Mouse (Mus musculus) MEL-GATA-1-ER (cell line): ENCODE data around the gene Map1lc3a.
A peak's percentile ranks its signal among the peaks of the same experiment; 100 is the strongest.

ENCODE experiments used
- DNase-seq: peaks from one replicate; pipeline ENCODE4 v3.0.0-alpha.2; 2012; ENCODE audit warnings: low read depth; ENCODE audit errors: extremely low read depth

Map1lc3a gene

GRCm38 (mm10) chr2:155276195-155276594, at the start of gene Map1lc3a:
Map1lc3a (plus strand) TSS chr2:155276297.
- DNase-seq = peak; percentile 64

GRCm38 (mm10) chr2:155235746-155236361, 40.2 kb upstream of the Map1lc3a start:
- peak; percentile 10 for DNase-seq

GRCm38 (mm10) chr2:155236362-155236992, 39.6 kb upstream of the Map1lc3a start, which contains the start of gene Dynlrb1:
Dynlrb1 (plus strand) TSS chr2:155236533.
- DNase-seq = peak; percentile 90

- DNase-seq = no peak
These were observed 38.8 kb upstream of the Map1lc3a start for GRCm38 (mm10) chr2:155237276-155237675.

- DNase-seq = peak; percentile 15
These were observed 35.2 kb upstream of the Map1lc3a start for GRCm38 (mm10) chr2:155240915-155241314.

- no peak for DNase-seq
These were observed 33.7 kb upstream of the Map1lc3a start for GRCm38 (mm10) chr2:155242296-155242855.

- no peak for DNase-seq
These were observed 29.9 kb upstream of the Map1lc3a start for GRCm38 (mm10) chr2:155246231-155246630.

GRCm38 (mm10) chr2:155248206-155248605, 27.9 kb upstream of the Map1lc3a start:
- no peak for DNase-seq

- DNase-seq = no peak
These were observed 27.4 kb upstream of the Map1lc3a start for GRCm38 (mm10) chr2:155248718-155249117.

- no peak for DNase-seq
These were observed 26.5 kb upstream of the Map1lc3a start for GRCm38 (mm10) chr2:155249588-155249987.

GRCm38 (mm10) chr2:155265526-155265925, 10.6 kb upstream of the Map1lc3a start:
- no peak for DNase-seq

GRCm38 (mm10) chr2:155266896-155267295, 9.2 kb upstream of the Map1lc3a start:
- no peak for DNase-seq

- DNase-seq = peak; percentile 18
These were observed 4.1 kb upstream of the Map1lc3a start for GRCm38 (mm10) chr2:155271957-155272356.

GRCm38 (mm10) chr2:155272396-155273170, 3.5 kb upstream of the Map1lc3a start:
- no peak for DNase-seq

- no peak for DNase-seq
These were observed 2.5 kb upstream of the Map1lc3a start for GRCm38 (mm10) chr2:155273603-155274002.

- peak; percentile 7 for DNase-seq
These were observed 601 bp downstream of the Map1lc3a start for GRCm38 (mm10) chr2:155276621-155277175.

- DNase-seq = no peak
These were observed 1.6 kb downstream of the Map1lc3a start for GRCm38 (mm10) chr2:155277721-155278120.

GRCm38 (mm10) chr2:155278361-155278760, 2.3 kb downstream of the Map1lc3a start:
- DNase-seq = no peak

GRCm38 (mm10) chr2:155279163-155279562, 3.1 kb downstream of the Map1lc3a start:
- no peak for DNase-seq

- DNase-seq = no peak
These were observed 4.0 kb downstream of the Map1lc3a start for GRCm38 (mm10) chr2:155280116-155280515.

GRCm38 (mm10) chr2:155283793-155284192, 7.7 kb downstream of the Map1lc3a start:
- no peak for DNase-seq

- no peak for DNase-seq
These were observed 8.6 kb downstream of the Map1lc3a start for GRCm38 (mm10) chr2:155284647-155285046.
